Mouse (Mus musculus) stomach, postnatal 0 days (tissue): Measurements from ENCODE around the gene Gm15517.
"Not testable (repeated sequence)": the region's sequence is repeated elsewhere in the genome, so short reads cannot be mapped to it uniquely, and the experiment has no call there.

Experiments
- CTCF ChIP-seq: IDR thresholded peaks from 2 replicates; pipeline ENCODE4 v1.5.1; 2016; ENCODE audit warnings: antibody characterized with exemption, low read depth, mild to moderate bottlenecking, moderate library complexity
- EP300 ChIP-seq: optimal IDR thresholded peaks from 2 replicates; pipeline ENCODE3; 2016; ENCODE audit warnings: antibody characterized with exemption

- TF ChIP-seq CTCF, EP300: not testable (repeated sequence)
Observed at GRCm38 (mm10) chr7:44297501-44297900, 36.3 kb downstream of the Gm15517 start.
